In genomic region chr10:117677494-117678236, GRCm38 (mm10) we compare ENCODE assay signal across 10 mouse cellular contexts. TPM values are rescaled to one million over a fixed set of nuclear protein-coding genes. Genes with fewer than 3 reads are reported as not detected.
DNase-seq lines count a peak whose midpoint lies in the region; ATAC-seq and TF ChIP-seq lines count a peak whose summit lies in the region.
"Had no signal": no experiment of that assay in that cellular context is flagged by ENCODE, and none has a peak within 500 bp of the region (broad histone marks: within the 10 kb centered on the region; RNA-seq: fewer than 3 reads in every experiment).

No protein-coding gene starts in this region.

- H3K4me2 ChIP-seq in intestine, embryonic 15.5 days (replicated peaks), result no peak overlapping the region

- H3K27me3 ChIP-seq in Patski, result no peaks in the 10 kb centered on the region
- H3K27me3 ChIP-seq in intestine, embryonic 15.5 days (replicated peaks), result no peaks in the 10 kb centered on the region
- H3K27me3 ChIP-seq: embryonic facial prominence, embryonic 13.5 days had no signal

- no peaks in the 10 kb centered on the region for H3K36me3 ChIP-seq in intestine, embryonic 15.5 days
- H3K36me3 ChIP-seq: embryonic facial prominence, embryonic 13.5 days had no signal

- H3K27ac ChIP-seq in intestine, embryonic 15.5 days, result 0 out of 2 replicates have a peak overlapping the region, but pooled peaks have one; percentile 24
- H3K27ac ChIP-seq: embryonic facial prominence, embryonic 13.5 days had no signal

- in situ Hi-C loops in Patski (cut with MboI; ENCODE audit: low pct_unique_long_range_greater_than_20kb), result loop anchor here (5.0 kb wide), 2 partner anchors 160 to 220 kb away; no protein-coding TSS in a partner anchor

- WGBS in intestine, embryonic 15.5 days, result 74% methylated on average over 13 of the region's 13 CpGs

- 0 out of 2 replicates have a peak, but pooled peaks cover 9% of the 10 kb centered on the region for H3K4me1 ChIP-seq in intestine, embryonic 15.5 days (replicated peaks)

- no peak overlapping the region for H3K9ac ChIP-seq in intestine, embryonic 15.5 days
- H3K9ac ChIP-seq: embryonic facial prominence, embryonic 13.5 days had no signal

- ATAC-seq in Patski, result peak; percentile 89
- peak; percentile 60; the same call in 1 of the 2 replicates for ATAC-seq in intestine, embryonic 15.5 days
- no peak for ATAC-seq in megakaryocyte, adult 5-6 weeks (ENCODE audit: poor library complexity, severe bottlenecking)
- ATAC-seq in erythroblast, adult 5-6 weeks (replicated peaks; ENCODE audit: low FRiP score, poor library complexity, severe bottlenecking), result no peak

- TF ChIP-seq CTCF in Patski (IDR thresholded peaks at IDR 0.05), result no peak

- CTCF ChIA-PET in Patski (lab: Charles Lee), result interaction anchor here (0.6 kb wide), 1 partner anchor 162 kb away, joined by 3 read pairs; no protein-coding TSS in a partner anchor

- no peaks in the 10 kb centered on the region for H3K9me3 ChIP-seq in intestine, embryonic 15.5 days
- H3K9me3 ChIP-seq: embryonic facial prominence, embryonic 13.5 days had no signal

- DNase-seq in cerebellum, adult 9-11 months, result peak; percentile 20
- no peak for DNase-seq in cerebellum, postnatal 14 days
- peak; percentile 59 for DNase-seq in CD4-positive helper T cell, adult 2 months (ENCODE audit: low read depth, low spot score)
- DNase-seq in Patski (ENCODE audit: low read depth, low spot score), result no peak
- DNase-seq in c-Kit-positive CD71-positive TER-119-positive erythroid progenitor cells, embryonic 14.5 days (ENCODE audit: low spot score), result no peak
- DNase-seq: lung, adult 2 months had no signal

- POLR2A ChIA-PET in Patski (lab: Charles Lee), result no interaction called here

- no peak overlapping the region for H3K4me3 ChIP-seq in intestine, embryonic 15.5 days (replicated peaks)

RNA-seq across cellular contexts. Expression of gene Mdm2, which starts 32.9 kb away (rescaled TPM):
- polyA plus RNA-seq in Patski (2021), result 64.0 TPM
- polyA plus RNA-seq in intestine, embryonic 15.5 days (2015; fragmentation: Nextera tagmentation; extraction: Ambion mirVana), result 34.0 and 35.1 TPM in 2 replicates
- 86.3 and 89.1 TPM in 2 replicates for total RNA-seq in megakaryocyte, adult 5-6 weeks (2015)
- total RNA-seq in megakaryocyte, adult 5-6 weeks (2017), result 80.3 and 117 TPM in 2 replicates
- 29.8 and 38.7 TPM in 2 replicates for total RNA-seq in erythroblast, adult 5-6 weeks (2015; ENCODE audit: low replicate concordance)
- 28.7 and 41.1 TPM in 2 replicates for total RNA-seq in erythroblast, adult 5-6 weeks (2017; ENCODE audit: low replicate concordance)

RNA-seq across cellular contexts. Expression of gene Cpm, which starts 48.4 kb away (rescaled TPM):
- 1.4 TPM for polyA plus RNA-seq in Patski (2021)
- polyA plus RNA-seq in intestine, embryonic 15.5 days (2015; fragmentation: Nextera tagmentation; extraction: Ambion mirVana), result 44.4 and 50.7 TPM in 2 replicates
- 0.38 TPM in 1 of 2 replicates, not detected in the other for total RNA-seq in megakaryocyte, adult 5-6 weeks (2015)
- not detected in 2 replicates for total RNA-seq in megakaryocyte, adult 5-6 weeks (2017)
- 0.63 TPM in 1 of 2 replicates, not detected in the other for total RNA-seq in erythroblast, adult 5-6 weeks (2015; ENCODE audit: low replicate concordance)
- 0.60 TPM in 1 of 2 replicates, not detected in the other for total RNA-seq in erythroblast, adult 5-6 weeks (2017; ENCODE audit: low replicate concordance)

Comparison
In these comparisons a context has a peak if more than half of its experiments do, and no peak if none do; other contexts are left out.
1. DNase-seq: peak in cerebellum, adult 9-11 months (single experiment) and CD4-positive helper T cell, adult 2 months (single experiment); none in cerebellum, postnatal 14 days (0 of 2), Patski (single experiment) and c-Kit-positive CD71-positive TER-119-positive erythroid progenitor cells, embryonic 14.5 days (single experiment).
2. ATAC-seq: peak in Patski (single experiment) and intestine, embryonic 15.5 days (single experiment); none in megakaryocyte, adult 5-6 weeks (single experiment) and erythroblast, adult 5-6 weeks (single experiment).